Mouse (Mus musculus): ENCODE data around the gene Ttn.

- TF ChIP-seq CTCF (IDR thresholded peaks at IDR 0.05; ENCODE audit: borderline replicate concordance, extremely low read depth, insufficient read depth, insufficient read length) (no peak), POLR2A (IDR thresholded peaks at IDR 0.05; ENCODE audit: borderline replicate concordance, extremely low read depth, insufficient read depth, insufficient read length, poor library complexity, severe bottlenecking) (no peak)
These were observed 79.0 kb downstream of the Ttn start for GRCm38 (mm10) chr2:76903351-76903750.

All from brain, embryonic 14.5 days (tissue).